ENCODE assay signal across 24 mouse cellular contexts in genomic region chr1:164559546-164560228, GRCm38 (mm10).
DNase-seq lines count a peak whose midpoint lies in the region; ATAC-seq and TF ChIP-seq lines count a peak whose summit lies in the region.
"Had no signal": no experiment of that assay in that cellular context is flagged by ENCODE, and none has a peak within 500 bp of the region (broad histone marks: within the 10 kb centered on the region; RNA-seq: fewer than 3 reads in every experiment).

No protein-coding gene starts in this region.

- no peak overlapping the region for H3K9ac ChIP-seq in liver, postnatal 0 days (replicated peaks)
- no peak overlapping the region for H3K9ac ChIP-seq in liver, embryonic 12.5 days
- H3K9ac ChIP-seq: embryonic facial prominence, embryonic 13.5 days; forebrain, embryonic 13.5 days; hindbrain, embryonic 13.5 days; intestine, embryonic 15.5 days had no signal

- H3K27me3 ChIP-seq in liver, postnatal 0 days (ENCODE audit: insufficient read depth, low read length) = no peaks in the 10 kb centered on the region
- H3K27me3 ChIP-seq in liver, embryonic 12.5 days (replicated peaks) = no peaks in the 10 kb centered on the region
- H3K27me3 ChIP-seq: embryonic facial prominence, embryonic 13.5 days; forebrain, embryonic 13.5 days; hindbrain, embryonic 13.5 days; intestine, embryonic 15.5 days had no signal

- peak; percentile 26 for DNase-seq in adrenal gland, postnatal 10 days
- no peak for DNase-seq in adrenal gland, postnatal 4 days (ENCODE audit: low spot score in 2 of 2)
- no peak for DNase-seq in liver, postnatal 0 days
- DNase-seq in gonadal fat pad, adult 2 months (ENCODE audit: low read depth) = peak; percentile 75
- no peak for DNase-seq in retina, embryonic 14.5 days (ENCODE audit: low spot score)
- DNase-seq: cerebellum, adult 11-12 months; cerebellum, adult 8-10 months; embryo, embryonic 11 days; gastrocnemius, postnatal 10 days; gastrocnemius, postnatal 36 days; heart, adult 11 months; kidney, adult 11 months had no signal

- H3K4me3 ChIP-seq in liver, postnatal 0 days (ENCODE audit: low read depth, low read length) = no peak overlapping the region
- H3K4me3 ChIP-seq in liver, embryonic 12.5 days = no peak overlapping the region
- H3K4me3 ChIP-seq: embryonic facial prominence, embryonic 10.5 days; embryonic facial prominence, embryonic 13.5 days; erythroblast, embryonic 14.5 days; forebrain, embryonic 10.5 days; forebrain, embryonic 13.5 days; hindbrain, embryonic 13.5 days; intestine, embryonic 15.5 days had no signal

- H3K27ac ChIP-seq in liver, postnatal 0 days (ENCODE audit: low read depth) = no peak overlapping the region
- H3K27ac ChIP-seq in liver, embryonic 12.5 days = no peak overlapping the region
- H3K27ac ChIP-seq: embryonic facial prominence, embryonic 10.5 days; embryonic facial prominence, embryonic 13.5 days; forebrain, embryonic 10.5 days; forebrain, embryonic 13.5 days; hindbrain, embryonic 13.5 days; intestine, embryonic 15.5 days had no signal

- 72% methylated on average over 4 of the region's 4 CpGs for WGBS in liver, postnatal 0 days (ENCODE audit: insufficient replicate concordance)
- 58% methylated on average over 4 of the region's 4 CpGs for WGBS in liver, embryonic 12.5 days (ENCODE audit: insufficient replicate concordance)

- no peak for TF ChIP-seq CTCF in liver, postnatal 0 days (IDR thresholded peaks at IDR 0.05; ENCODE audit: low read depth)

- TF ChIP-seq EP300 in liver, postnatal 0 days (IDR thresholded peaks at IDR 0.05; ENCODE audit: low read depth) = no peak

- H3K4me1 ChIP-seq in liver, postnatal 0 days (ENCODE audit: insufficient read depth) = no peaks in the 10 kb centered on the region
- H3K4me1 ChIP-seq in liver, embryonic 12.5 days = no peaks in the 10 kb centered on the region
- H3K4me1 ChIP-seq: embryonic facial prominence, embryonic 10.5 days; embryonic facial prominence, embryonic 13.5 days; forebrain, embryonic 10.5 days; forebrain, embryonic 13.5 days; hindbrain, embryonic 13.5 days; intestine, embryonic 15.5 days had no signal

- no peak overlapping the region for H3K4me2 ChIP-seq in liver, postnatal 0 days (ENCODE audit: low read depth, low read length)
- H3K4me2 ChIP-seq in liver, embryonic 12.5 days = no peak overlapping the region
- H3K4me2 ChIP-seq: embryonic facial prominence, embryonic 13.5 days; forebrain, embryonic 13.5 days; heart, embryonic 11.5 days; hindbrain, embryonic 13.5 days; intestine, embryonic 15.5 days had no signal

- no peaks in the 10 kb centered on the region for H3K36me3 ChIP-seq in liver, postnatal 0 days (replicated peaks; ENCODE audit: insufficient read depth, low read length)
- no peaks in the 10 kb centered on the region for H3K36me3 ChIP-seq in liver, embryonic 12.5 days
- H3K36me3 ChIP-seq: embryonic facial prominence, embryonic 10.5 days; embryonic facial prominence, embryonic 13.5 days; forebrain, embryonic 10.5 days; hindbrain, embryonic 13.5 days; intestine, embryonic 15.5 days had no signal

- H3K9me3 ChIP-seq in liver, postnatal 0 days (ENCODE audit: low read length) = no peaks in the 10 kb centered on the region
- no peaks in the 10 kb centered on the region for H3K9me3 ChIP-seq in liver, embryonic 12.5 days (replicated peaks)
- H3K9me3 ChIP-seq: embryonic facial prominence, embryonic 10.5 days; embryonic facial prominence, embryonic 13.5 days; forebrain, embryonic 10.5 days; forebrain, embryonic 13.5 days; hindbrain, embryonic 13.5 days; intestine, embryonic 15.5 days had no signal

- ATAC-seq in liver, postnatal 0 days = peak; percentile 43; the same call in 1 of the 2 replicates
- no peak for ATAC-seq in liver, embryonic 12.5 days
- ATAC-seq: activated CD4-positive, CD25-positive, alpha-beta regulatory T cell, adult 4 months; forebrain, embryonic 13.5 days; forebrain, embryonic 16.5 days; hindbrain, embryonic 16.5 days; intestine, embryonic 15.5 days had no signal

Comparison
In these comparisons a context has a peak if more than half of its experiments do, and no peak if none do; other contexts are left out.
1. DNase-seq: peak in adrenal gland, postnatal 10 days (single experiment) and gonadal fat pad, adult 2 months (single experiment); none in adrenal gland, postnatal 4 days (0 of 2), liver, postnatal 0 days (single experiment) and retina, embryonic 14.5 days (single experiment).